Mouse (Mus musculus) hindbrain, embryonic 16.5 days (tissue): Measurements from ENCODE around the gene Mark1. TPM values are rescaled to one million over a fixed set of nuclear protein-coding genes. Genes with fewer than 3 reads are reported as not detected.

Source experiments
- ATAC-seq: fragments of 200-750 bp; cut with Nextera tagmentation; 2 replicates; pipeline ENCODE4 v1.8.0; 2017; ENCODE audit warnings: moderate TSS enrichment, moderate library complexity
- H3K27ac ChIP-seq: fragments of 300-500 bp; sonication (generic); 2 replicates; pipeline ENCODE4 v1.5.1; 2014; ENCODE audit warnings: low read depth, mild to moderate bottlenecking, control low read depth, low read length, moderate library complexity
- H3K27me3 ChIP-seq: fragments of 300-500 bp; sonication (generic); replicated peaks from 2 replicates; pipeline ENCODE4 v1.6.1; 2014; ENCODE audit warnings: low read length; ENCODE audit not compliant: control insufficient read depth, insufficient read depth
- H3K36me3 ChIP-seq: fragments of 300-500 bp; sonication (generic); 2 replicates; pipeline ENCODE4 v1.6.1; 2014; ENCODE audit warnings: mild to moderate bottlenecking, low read length, moderate library complexity, mixed read lengths; ENCODE audit not compliant: control insufficient read depth, insufficient read depth
- H3K4me1 ChIP-seq: fragments of 300-500 bp; sonication (generic); 2 replicates; pipeline ENCODE4 v1.6.1; 2014; ENCODE audit warnings: low read depth, low read length; ENCODE audit not compliant: control insufficient read depth, insufficient read depth
- H3K4me2 ChIP-seq: fragments of 300-500 bp; sonication (generic); 2 replicates; pipeline ENCODE4 v1.6.1; 2014; ENCODE audit warnings: mild to moderate bottlenecking, low read length, control low read depth, moderate library complexity
- H3K4me3 ChIP-seq: fragments of 300-500 bp; sonication (generic); 2 replicates; pipeline ENCODE4 v1.5.1; 2014; ENCODE audit warnings: mild to moderate bottlenecking, low read length, control low read depth, moderate library complexity
- H3K9ac ChIP-seq: fragments of 300-500 bp; sonication (generic); 2 replicates; pipeline ENCODE4 v1.6.1; 2014; ENCODE audit warnings: low read depth, mild to moderate bottlenecking, control low read depth, low read length, moderate library complexity
- H3K9me3 ChIP-seq: fragments of 300-500 bp; sonication (generic); 2 replicates; pipeline ENCODE4 v1.6.1; 2014; ENCODE audit warnings: mild to moderate bottlenecking, low read length, moderate library complexity; ENCODE audit not compliant: control insufficient read depth
- WGBS: fragments of 180-500 bp; shearing (Covaris S2); extraction: QIAGEN DNeasy Blood & Tissue Kit; methylation state at CpG from one replicate; pipeline ENCODE4 v1.1.7; 2014; 5-methylcytosine and 5-hydroxymethylcytosine counted together
- polyA plus RNA-seq: library from polyadenylated mRNA; unstranded; fragments of >200 nt; fragmentation: Nextera tagmentation; extraction: Ambion mirVana; gene quantifications from 2 replicates; pipeline ENCODE4 v1.2.1, GENCODE M21; 2015

The Mark1 gene
- polyA plus RNA-seq, 1 experiment from 2014 or later = 11.8 TPM

DNA sequence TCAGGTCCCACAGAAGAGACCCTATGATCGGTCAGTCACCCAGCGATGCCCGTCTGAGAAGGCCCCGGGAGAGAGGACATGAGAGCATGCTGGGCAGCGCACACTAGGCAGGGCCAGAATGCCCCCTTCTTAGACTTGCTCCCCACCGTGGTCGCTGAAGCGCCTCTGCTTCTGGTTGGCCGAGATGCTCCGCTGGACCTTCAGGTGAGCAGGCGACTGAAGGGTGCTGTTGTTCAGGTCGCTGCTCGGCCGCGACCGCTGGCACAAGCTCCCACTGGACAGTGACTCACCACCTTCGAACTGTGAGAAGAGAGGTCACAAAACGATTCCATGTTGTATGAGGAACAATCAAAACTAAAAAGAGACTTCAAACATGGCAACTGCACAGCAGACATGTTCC, 87.0 kb downstream of the Mark1 start:
- ATAC-seq = no peak
- 93% methylated on average over 18 of the region's 18 CpGs for WGBS
- H3K4me2 ChIP-seq = no peak overlapping the region
- H3K27me3 ChIP-seq = no peaks in the 10 kb centered on the region
- no peak overlapping the region for H3K27ac ChIP-seq
- no peak overlapping the region for H3K9ac ChIP-seq
- H3K36me3 ChIP-seq = peaks cover 23% of the 10 kb centered on the region
- H3K4me3 ChIP-seq = no peak overlapping the region
- no peaks in the 10 kb centered on the region for H3K9me3 ChIP-seq
- no peaks in the 10 kb centered on the region for H3K4me1 ChIP-seq

DNA sequence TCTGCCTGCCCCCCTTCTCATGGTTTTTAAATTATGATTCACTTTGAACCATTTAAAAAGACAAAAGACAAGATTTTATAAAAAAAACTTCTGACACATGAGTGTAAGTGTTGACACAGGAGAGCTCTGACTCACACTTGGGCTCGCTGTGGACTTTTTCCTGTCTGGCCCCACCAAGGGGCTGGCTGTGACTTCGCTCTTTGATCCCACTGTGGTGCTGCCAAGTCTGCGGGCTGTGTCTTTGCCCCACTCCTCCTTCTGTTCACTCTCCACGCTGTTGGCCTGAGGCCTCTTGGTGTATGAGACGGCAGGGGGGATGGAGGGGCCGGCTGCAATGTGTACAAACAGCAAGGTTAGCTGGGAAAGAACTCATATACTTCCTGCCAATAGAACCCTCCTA, 87.5 kb downstream of the Mark1 start:
- H3K4me3 ChIP-seq = no peak overlapping the region
- no peaks in the 10 kb centered on the region for H3K27me3 ChIP-seq
- no peak overlapping the region for H3K9ac ChIP-seq
- ATAC-seq = peak; percentile 68; the same call in 1 of the 2 replicates
- H3K36me3 ChIP-seq = peaks cover 23% of the 10 kb centered on the region
- H3K9me3 ChIP-seq = no peaks in the 10 kb centered on the region
- no peak overlapping the region for H3K4me2 ChIP-seq
- no peak overlapping the region for H3K27ac ChIP-seq
- 52% methylated on average over 6 of the region's 6 CpGs for WGBS
- no peaks in the 10 kb centered on the region for H3K4me1 ChIP-seq

DNA sequence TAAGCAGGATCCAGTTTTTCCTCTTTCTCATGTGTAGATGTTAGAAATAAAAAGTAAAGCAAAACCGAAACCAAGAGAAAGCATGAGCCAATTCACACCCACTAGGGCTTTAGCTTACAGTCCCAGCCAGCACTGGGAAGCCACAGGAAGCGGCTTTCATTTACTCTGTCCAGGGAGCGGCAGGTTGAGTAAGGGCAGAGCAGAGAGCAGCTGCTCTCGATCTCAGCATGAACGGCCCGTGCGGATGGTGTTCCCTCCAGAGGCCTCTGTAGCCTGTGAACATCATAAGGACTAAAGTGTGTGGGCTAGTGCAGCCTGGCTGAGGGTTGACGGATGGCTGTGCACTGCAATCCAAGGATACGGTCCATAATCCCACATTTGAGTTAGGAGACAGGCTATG, 90.8 kb downstream of the Mark1 start:
- H3K27ac ChIP-seq = no peak overlapping the region
- peaks cover 26% of the 10 kb centered on the region for H3K36me3 ChIP-seq
- no peak overlapping the region for H3K4me2 ChIP-seq
- 56% methylated on average over 9 of the region's 9 CpGs for WGBS
- H3K9me3 ChIP-seq = no peaks in the 10 kb centered on the region
- H3K4me3 ChIP-seq = no peak overlapping the region
- H3K9ac ChIP-seq = no peak overlapping the region
- no peaks in the 10 kb centered on the region for H3K27me3 ChIP-seq
- H3K4me1 ChIP-seq = no peaks in the 10 kb centered on the region; the same call in none of the 2 replicates
- ATAC-seq = no peak

DNA sequence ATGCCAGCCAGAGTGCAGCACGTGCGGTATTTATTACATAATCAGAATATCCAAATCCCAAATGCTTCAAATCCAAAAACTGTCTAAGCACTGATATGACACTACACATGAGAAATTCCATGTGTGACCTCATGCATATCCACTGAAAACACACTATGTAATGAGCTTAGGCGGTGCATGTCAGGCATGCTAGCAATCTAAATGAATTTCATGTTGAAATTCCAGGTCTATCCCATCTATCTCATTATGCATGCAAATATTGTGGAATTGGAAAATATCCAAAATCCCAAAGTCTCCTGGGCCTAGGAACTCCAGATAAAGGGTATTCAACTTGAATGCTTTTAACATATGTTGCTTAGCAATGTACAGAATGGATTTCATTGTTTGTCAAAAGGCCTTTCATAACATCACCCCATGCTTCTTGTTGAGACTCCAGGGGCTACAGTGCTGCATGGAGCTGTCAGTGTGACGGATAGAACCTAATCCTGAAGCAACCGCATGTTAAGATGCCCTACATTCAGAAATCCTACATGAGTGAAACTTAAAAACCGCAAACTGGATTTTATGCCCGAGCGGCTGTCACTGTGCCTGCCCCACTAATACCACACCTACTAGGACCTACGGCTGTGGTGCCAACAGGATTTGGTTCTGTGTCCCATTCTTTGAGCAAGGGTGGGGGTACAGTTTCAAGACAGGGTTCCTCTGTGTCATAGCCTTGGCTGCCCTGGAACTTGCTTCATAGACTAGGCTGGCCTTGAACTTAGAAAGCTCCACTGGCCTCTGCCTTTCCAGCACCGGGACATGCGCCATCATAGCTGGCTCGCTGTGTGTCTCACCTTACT, 93.2 kb downstream of the Mark1 start:
- peaks cover 22% of the 10 kb centered on the region for H3K36me3 ChIP-seq
- H3K27me3 ChIP-seq = no peaks in the 10 kb centered on the region
- no peaks in the 10 kb centered on the region for H3K9me3 ChIP-seq
- H3K4me1 ChIP-seq = no peaks in the 10 kb centered on the region; the same call in none of the 2 replicates
- 50% methylated on average over 12 of the region's 12 CpGs for WGBS
- H3K27ac ChIP-seq = no peak overlapping the region
- ATAC-seq = peak; percentile 72
- H3K4me3 ChIP-seq = no peak overlapping the region
- no peak overlapping the region for H3K4me2 ChIP-seq
- no peak overlapping the region for H3K9ac ChIP-seq

DNA sequence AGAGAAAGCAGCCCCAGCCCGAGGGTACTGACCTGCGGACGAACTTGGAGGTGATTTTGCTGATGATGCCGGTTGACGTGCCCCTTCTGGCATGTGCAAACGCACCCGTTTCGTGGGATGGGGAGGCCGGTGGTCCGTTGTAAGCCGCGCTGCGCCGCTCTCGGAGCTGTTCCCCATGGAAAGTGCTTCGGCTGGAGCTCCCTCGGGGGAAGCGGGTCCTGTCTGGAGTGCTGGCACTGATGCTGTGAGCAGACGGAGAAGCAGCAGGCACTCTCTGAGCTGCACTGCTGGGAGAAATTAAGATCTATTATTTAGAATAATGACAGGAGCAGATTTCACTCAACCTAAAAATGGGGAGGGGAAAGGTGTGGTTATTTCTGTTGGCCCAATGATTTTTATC, 94.0 kb downstream of the Mark1 start:
- no peak overlapping the region for H3K4me2 ChIP-seq
- no peak overlapping the region for H3K4me3 ChIP-seq
- H3K27ac ChIP-seq = no peak overlapping the region
- H3K9me3 ChIP-seq = no peaks in the 10 kb centered on the region
- H3K27me3 ChIP-seq = no peaks in the 10 kb centered on the region
- 34% methylated on average over 19 of the region's 19 CpGs for WGBS
- H3K36me3 ChIP-seq = peaks cover 20% of the 10 kb centered on the region
- no peak overlapping the region for H3K9ac ChIP-seq
- no peaks in the 10 kb centered on the region; the same call in none of the 2 replicates for H3K4me1 ChIP-seq
- ATAC-seq = peak; percentile 55; the same call in 1 of the 2 replicates

DNA sequence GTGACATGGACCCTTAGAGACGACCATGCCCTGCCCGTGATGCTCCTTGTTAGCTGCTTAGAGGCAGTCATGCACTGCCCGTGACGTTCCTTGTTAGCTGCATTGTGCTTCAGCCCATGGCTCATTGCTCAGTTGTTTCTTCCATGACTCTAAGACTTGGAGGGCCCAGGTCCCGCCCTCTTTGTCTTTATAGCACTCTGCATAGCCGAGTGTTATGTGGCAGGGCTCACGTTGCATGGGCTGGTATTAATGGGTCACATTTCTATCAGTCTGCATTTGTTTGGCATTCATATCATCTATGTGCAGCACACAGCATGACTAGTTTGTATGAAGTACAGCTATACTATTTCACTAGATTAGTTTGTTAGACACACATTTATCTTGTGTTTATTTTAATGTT, 95.7 kb downstream of the Mark1 start:
- Histone ChIP-seq H3K36me3 (peaks cover 19% of the 10 kb centered on the region), H3K9ac (no peak overlapping the region), H3K4me2 (no peak overlapping the region), H3K4me3 (no peak overlapping the region), H3K27me3 (no peaks in the 10 kb centered on the region), H3K27ac (no peak overlapping the region), H3K9me3 (no peaks in the 10 kb centered on the region), H3K4me1 (no peaks in the 10 kb centered on the region; the same call in none of the 2 replicates)
- WGBS = 39% methylated on average over 7 of the region's 7 CpGs
- no peak for ATAC-seq

DNA sequence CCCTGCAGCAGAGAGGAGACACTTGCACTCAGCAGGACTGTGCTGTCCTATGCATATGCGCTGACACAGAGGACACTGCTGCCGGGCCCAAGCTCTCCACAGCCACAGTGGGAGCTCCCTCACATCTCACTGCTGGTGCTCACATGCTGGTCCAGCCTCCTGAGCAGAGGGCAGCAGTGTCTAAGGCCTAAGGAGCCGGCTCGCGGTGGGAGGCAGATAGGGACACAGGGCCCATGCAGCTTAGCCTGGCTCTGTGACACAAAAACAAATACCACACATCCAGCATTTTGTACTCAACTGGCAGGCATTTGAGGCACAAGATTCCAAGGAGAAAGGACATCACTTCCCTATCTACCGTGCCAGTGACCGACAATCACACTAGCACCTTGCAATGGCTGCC, 96.5 kb downstream of the Mark1 start:
- 44% methylated on average over 7 of the region's 7 CpGs for WGBS
- no peaks in the 10 kb centered on the region; the same call in none of the 2 replicates for H3K4me1 ChIP-seq
- H3K36me3 ChIP-seq = peaks cover 19% of the 10 kb centered on the region
- no peak overlapping the region for H3K27ac ChIP-seq
- no peak overlapping the region for H3K4me3 ChIP-seq
- no peak for ATAC-seq
- H3K9me3 ChIP-seq = no peaks in the 10 kb centered on the region
- H3K4me2 ChIP-seq = no peak overlapping the region
- H3K9ac ChIP-seq = no peak overlapping the region
- no peaks in the 10 kb centered on the region for H3K27me3 ChIP-seq

DNA sequence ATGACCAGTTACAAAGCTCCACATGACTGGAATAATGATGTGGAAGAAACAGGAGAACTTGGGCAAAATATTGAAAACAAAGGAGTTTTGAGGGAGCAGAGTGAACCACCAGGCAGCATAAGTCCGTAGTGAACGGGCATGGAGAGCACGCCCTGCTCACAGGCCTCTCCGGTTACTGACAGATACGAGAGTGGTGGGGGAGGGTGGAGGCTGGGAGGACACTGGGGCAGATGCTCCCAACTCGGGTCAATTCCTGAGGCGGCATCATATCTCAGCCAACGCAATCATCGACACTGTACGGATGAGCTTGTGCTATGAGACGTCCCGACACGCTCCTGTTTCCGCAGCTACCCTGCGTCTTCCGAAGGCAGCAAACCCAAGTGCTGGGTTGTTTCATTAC, 102.0 kb downstream of the Mark1 start:
- no peaks in the 10 kb centered on the region for H3K4me1 ChIP-seq
- H3K27ac ChIP-seq = no peak overlapping the region
- no peak overlapping the region for H3K9ac ChIP-seq
- no peaks in the 10 kb centered on the region for H3K9me3 ChIP-seq
- H3K4me3 ChIP-seq = no peak overlapping the region
- no peaks in the 10 kb centered on the region for H3K27me3 ChIP-seq
- ATAC-seq = no peak
- 76% methylated on average over 16 of the region's 16 CpGs for WGBS
- H3K4me2 ChIP-seq = no peak overlapping the region
- H3K36me3 ChIP-seq = peaks cover 11% of the 10 kb centered on the region; the same call in 1 of the 2 replicates

DNA sequence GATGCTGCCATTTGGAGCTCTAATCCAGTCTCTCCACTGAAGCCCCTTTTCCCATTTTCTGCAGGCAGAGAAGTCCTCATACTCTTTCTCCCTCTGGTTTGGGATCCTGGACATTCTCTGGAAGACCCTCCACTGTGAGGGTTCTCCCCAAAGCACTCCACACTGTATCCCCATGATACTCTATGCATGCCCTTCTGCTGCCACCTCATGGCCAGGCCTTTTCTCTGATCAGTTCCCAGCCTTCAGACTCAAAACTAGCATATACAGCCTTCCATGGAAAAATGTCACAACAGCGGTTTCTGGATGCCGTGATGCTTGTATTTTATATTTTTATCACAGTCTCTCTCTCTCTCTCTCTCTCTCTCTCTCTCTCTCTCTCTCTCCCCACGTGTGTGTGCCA, 107.4 kb downstream of the Mark1 start:
- 84% methylated on average over 3 of the region's 3 CpGs for WGBS
- Histone ChIP-seq H3K4me3 (no peak overlapping the region), H3K36me3 (no peaks in the 10 kb centered on the region), H3K27ac (no peak overlapping the region), H3K4me1 (no peaks in the 10 kb centered on the region), H3K9ac (no peak overlapping the region), H3K4me2 (no peak overlapping the region), H3K9me3 (no peaks in the 10 kb centered on the region), H3K27me3 (no peaks in the 10 kb centered on the region)
- ATAC-seq = no peak
